Mouse (Mus musculus) limb, embryonic 12.5 days (tissue): Measurements from ENCODE around the gene Pamr1. TPM values are rescaled to one million over a fixed set of nuclear protein-coding genes. Genes with fewer than 3 reads are reported as not detected.

ENCODE experiments used
- ATAC-seq: fragments of 200-750 bp; cut with Nextera tagmentation; 2 replicates; pipeline ENCODE4 v1.8.0; 2017; ENCODE audit warnings: low read depth, moderate TSS enrichment; ENCODE audit not compliant: insufficient number of reproducible peaks, insufficient read depth, low FRiP score, low TSS enrichment
- H3K27ac ChIP-seq: fragments of 300-500 bp; sonication (generic); 2 replicates; pipeline ENCODE4 v1.5.1; 2016; ENCODE audit warnings: mild to moderate bottlenecking, moderate library complexity
- H3K27me3 ChIP-seq: fragments of 300-500 bp; sonication (generic); 2 replicates; pipeline ENCODE4 v1.6.1; 2016; ENCODE audit warnings: mild to moderate bottlenecking, moderate library complexity
- H3K36me3 ChIP-seq: fragments of 300-500 bp; sonication (generic); 2 replicates; pipeline ENCODE4 v1.6.1; 2016; ENCODE audit warnings: mild to moderate bottlenecking, moderate library complexity
- H3K4me1 ChIP-seq: fragments of 300-500 bp; sonication (generic); replicated peaks from 2 replicates; pipeline ENCODE4 v1.6.1; 2016
- H3K4me2 ChIP-seq: fragments of 300-500 bp; sonication (generic); 2 replicates; pipeline ENCODE4 v1.6.1; 2016; ENCODE audit warnings: mild to moderate bottlenecking, moderate library complexity
- H3K4me3 ChIP-seq: fragments of 300-500 bp; sonication (generic); replicated peaks from 2 replicates; pipeline ENCODE4 v1.5.1; 2016; ENCODE audit warnings: mild to moderate bottlenecking
- H3K9ac ChIP-seq: fragments of 300-500 bp; sonication (generic); replicated peaks from 2 replicates; pipeline ENCODE4 v1.6.1; 2016; ENCODE audit warnings: mild to moderate bottlenecking, moderate library complexity
- H3K9me3 ChIP-seq: fragments of 300-500 bp; sonication (generic); 2 replicates; pipeline ENCODE4 v1.6.1; 2016; ENCODE audit warnings: mild to moderate bottlenecking, moderate library complexity
- WGBS: fragments of 180-500 bp; shearing (Covaris S2); methylation state at CpG from one replicate; pipeline ENCODE4 v1.1.7; 2016; 5-methylcytosine and 5-hydroxymethylcytosine counted together
- polyA plus RNA-seq: library from polyadenylated mRNA; unstranded; fragments of >200 nt; fragmentation: Nextera tagmentation; extraction: Ambion mirVana; gene quantifications from 2 replicates; pipeline ENCODE4 v1.2.1, GENCODE M21; 2016

The Pamr1 gene
- polyA plus RNA-seq: 18.8 and 20.6 TPM in 2 replicates

DNA sequence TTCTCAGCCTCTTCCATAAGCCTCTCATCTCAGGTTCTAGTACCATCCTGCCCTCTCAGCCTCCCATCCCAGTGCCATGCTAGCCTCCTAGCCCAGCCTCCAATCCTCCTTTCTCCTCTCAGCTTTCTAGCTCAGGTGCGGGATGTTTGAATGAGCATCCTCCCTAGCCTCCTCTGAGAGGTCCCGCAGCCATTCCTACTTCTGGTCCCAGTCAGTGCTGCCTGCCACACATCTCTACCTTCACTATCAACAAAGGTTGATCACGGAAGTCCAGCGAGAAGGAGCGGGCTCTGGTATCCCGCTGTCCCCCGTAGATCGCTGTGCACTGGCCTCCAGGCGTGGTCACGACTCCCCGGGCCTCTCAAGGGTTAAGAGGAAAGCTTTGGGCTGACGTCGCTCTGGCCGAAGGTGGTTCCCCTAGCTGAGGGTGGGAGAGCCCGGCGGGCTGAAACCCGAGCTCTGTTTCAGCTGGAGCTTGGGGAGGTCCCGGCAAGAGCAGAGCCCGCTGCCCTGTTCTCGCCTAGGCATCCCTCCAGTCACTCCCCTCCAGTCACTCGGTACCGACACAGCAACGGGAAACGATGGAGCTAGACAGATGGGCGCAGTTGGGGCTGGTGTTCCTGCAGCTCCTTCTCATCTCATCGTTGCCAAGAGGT lies at the start of gene Pamr1:
TSS of gene Pamr1 (plus strand) at position 402 of the 656 bp plus-strand sequence.
- peaks cover 25% of the 10 kb centered on the region for H3K27me3 ChIP-seq
- peaks cover 40% of the 10 kb centered on the region for H3K4me1 ChIP-seq
- H3K36me3 ChIP-seq: no peaks in the 10 kb centered on the region
- H3K9ac ChIP-seq: peak within 1 kb of the TSS; percentile 51; the same call in 1 of the 2 replicates
- H3K27ac ChIP-seq: no peak within 1 kb of the TSS
- peak within 1 kb of the TSS; percentile 68 for H3K4me2 ChIP-seq
- 1% methylated on average over 26 of the region's 26 CpGs for WGBS
- H3K9me3 ChIP-seq: no peaks in the 10 kb centered on the region
- ATAC-seq: peak; percentile 85
- peak within 1 kb of the TSS; percentile 42 for H3K4me3 ChIP-seq

DNA sequence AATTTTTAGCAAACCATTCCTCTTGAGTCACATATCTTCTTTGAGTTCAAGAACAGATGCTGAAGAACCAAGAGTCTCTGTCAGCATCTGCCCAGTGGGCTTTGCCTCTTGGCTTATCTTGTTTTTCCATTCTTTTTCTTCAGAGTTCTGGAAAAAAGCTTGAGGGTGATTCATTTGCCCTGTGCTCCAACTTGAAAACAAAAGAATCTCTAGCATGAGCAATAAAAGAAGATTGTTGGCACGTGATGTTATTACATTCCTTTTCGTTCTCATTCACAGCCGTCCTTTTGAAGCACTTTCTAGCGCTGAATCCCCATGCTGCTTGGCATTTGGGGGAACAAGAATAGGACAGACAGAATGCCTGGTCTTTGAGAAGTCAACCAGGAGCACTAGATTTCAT lies 42.2 kb upstream of the Pamr1 start:
- H3K4me3 ChIP-seq: no peak overlapping the region
- no peaks in the 10 kb centered on the region for H3K36me3 ChIP-seq
- 48% methylated on average over 4 of the region's 4 CpGs for WGBS
- H3K4me1 ChIP-seq: 0 out of 2 replicates have a peak, but pooled peaks cover 4% of the 10 kb centered on the region
- H3K9ac ChIP-seq: no peak overlapping the region
- H3K27ac ChIP-seq: no peak overlapping the region
- ATAC-seq: no peak
- H3K27me3 ChIP-seq: no peaks in the 10 kb centered on the region
- no peak overlapping the region for H3K4me2 ChIP-seq
- H3K9me3 ChIP-seq: no peaks in the 10 kb centered on the region

GRCm38 (mm10) chr2:102508154-102508553 lies 41.7 kb upstream of the Pamr1 start:
- H3K4me3 ChIP-seq: no peak overlapping the region
- no peak overlapping the region for H3K27ac ChIP-seq
- no peak overlapping the region for H3K9ac ChIP-seq
- 0 out of 2 replicates have a peak, but pooled peaks cover 4% of the 10 kb centered on the region for H3K4me1 ChIP-seq
- H3K9me3 ChIP-seq: 0 out of 2 replicates have a peak, but pooled peaks cover 2% of the 10 kb centered on the region
- no peaks in the 10 kb centered on the region for H3K36me3 ChIP-seq
- WGBS: 11% methylated on average over 1 of the region's 1 CpGs
- no peak overlapping the region for H3K4me2 ChIP-seq
- ATAC-seq: no peak
- H3K27me3 ChIP-seq: no peaks in the 10 kb centered on the region

DNA sequence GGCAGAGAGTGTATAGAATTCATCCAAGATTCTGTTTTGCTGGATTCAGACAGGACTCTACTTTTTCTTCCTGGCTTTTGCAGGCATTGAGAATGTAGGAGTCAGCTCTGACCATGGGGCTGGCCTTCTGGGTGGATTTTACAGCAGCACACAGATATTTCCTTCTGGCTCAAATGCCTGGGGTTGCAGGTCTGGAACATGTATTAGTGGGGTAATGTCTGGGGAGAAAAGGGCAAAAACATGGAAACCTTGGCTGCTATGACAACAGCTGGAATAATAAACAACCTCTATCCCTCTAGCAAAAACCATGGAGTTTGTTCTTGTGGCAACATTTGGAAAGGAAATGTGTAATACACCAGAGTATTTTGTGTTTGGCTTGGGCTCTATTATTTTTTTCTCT lies 29.9 kb upstream of the Pamr1 start:
- H3K9ac ChIP-seq: no peak overlapping the region
- H3K4me3 ChIP-seq: no peak overlapping the region
- H3K27ac ChIP-seq: no peak overlapping the region
- no peak overlapping the region for H3K4me2 ChIP-seq
- peaks cover 5% of the 10 kb centered on the region; the same call in 1 of the 2 replicates for H3K4me1 ChIP-seq
- H3K27me3 ChIP-seq: no peaks in the 10 kb centered on the region
- H3K9me3 ChIP-seq: no peaks in the 10 kb centered on the region
- no peak for ATAC-seq
- no peaks in the 10 kb centered on the region for H3K36me3 ChIP-seq

DNA sequence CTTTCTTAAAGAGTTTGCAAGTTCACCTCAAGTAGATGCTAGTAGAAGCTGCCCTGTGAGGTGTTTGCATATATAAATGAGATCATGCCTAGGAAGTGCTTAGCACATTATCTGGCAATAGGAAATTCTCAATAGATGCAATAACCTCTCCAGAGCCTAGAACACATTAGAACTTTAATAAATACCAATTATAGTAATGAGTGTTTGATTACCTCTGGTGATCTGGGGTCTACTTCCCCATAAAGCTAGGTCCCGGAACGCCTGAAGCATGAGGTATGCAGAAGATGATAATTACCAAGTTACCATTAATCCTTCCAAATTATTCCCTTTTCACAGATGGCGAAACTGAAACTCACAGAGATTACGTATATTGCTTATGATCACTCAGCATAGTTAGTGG lies 22.2 kb upstream of the Pamr1 start:
- H3K4me2 ChIP-seq: no peak overlapping the region
- no peaks in the 10 kb centered on the region for H3K36me3 ChIP-seq
- H3K9me3 ChIP-seq: no peaks in the 10 kb centered on the region
- WGBS: 74% methylated on average over 4 of the region's 4 CpGs
- H3K9ac ChIP-seq: no peak overlapping the region
- no peak for ATAC-seq
- no peaks in the 10 kb centered on the region for H3K4me1 ChIP-seq
- peaks cover 4% of the 10 kb centered on the region; the same call in 1 of the 2 replicates for H3K27me3 ChIP-seq
- no peak overlapping the region for H3K4me3 ChIP-seq
- no peak overlapping the region for H3K27ac ChIP-seq

- Histone ChIP-seq H3K27ac (no peak overlapping the region), H3K4me1 (peaks cover 3% of the 10 kb centered on the region; the same call in 1 of the 2 replicates), H3K4me2 (no peak overlapping the region), H3K27me3 (peaks cover 8% of the 10 kb centered on the region), H3K9ac (no peak overlapping the region), H3K9me3 (no peaks in the 10 kb centered on the region), H3K36me3 (no peaks in the 10 kb centered on the region), H3K4me3 (no peak overlapping the region)
- 69% methylated on average over 4 of the region's 4 CpGs for WGBS
- no peak for ATAC-seq
Observed at GRCm38 (mm10) chr2:102533437-102533836, 16.4 kb upstream of the Pamr1 start.

GRCm38 (mm10) chr2:102536766-102537165 lies 13.0 kb upstream of the Pamr1 start:
- H3K4me1 ChIP-seq: peaks cover 30% of the 10 kb centered on the region
- no peak overlapping the region for H3K4me2 ChIP-seq
- no peaks in the 10 kb centered on the region for H3K9me3 ChIP-seq
- ATAC-seq: no peak
- no peak overlapping the region for H3K4me3 ChIP-seq
- H3K36me3 ChIP-seq: no peaks in the 10 kb centered on the region
- no peak overlapping the region for H3K27ac ChIP-seq
- peaks cover 19% of the 10 kb centered on the region for H3K27me3 ChIP-seq
- WGBS: 78% methylated on average over 3 of the region's 3 CpGs
- H3K9ac ChIP-seq: no peak overlapping the region

DNA sequence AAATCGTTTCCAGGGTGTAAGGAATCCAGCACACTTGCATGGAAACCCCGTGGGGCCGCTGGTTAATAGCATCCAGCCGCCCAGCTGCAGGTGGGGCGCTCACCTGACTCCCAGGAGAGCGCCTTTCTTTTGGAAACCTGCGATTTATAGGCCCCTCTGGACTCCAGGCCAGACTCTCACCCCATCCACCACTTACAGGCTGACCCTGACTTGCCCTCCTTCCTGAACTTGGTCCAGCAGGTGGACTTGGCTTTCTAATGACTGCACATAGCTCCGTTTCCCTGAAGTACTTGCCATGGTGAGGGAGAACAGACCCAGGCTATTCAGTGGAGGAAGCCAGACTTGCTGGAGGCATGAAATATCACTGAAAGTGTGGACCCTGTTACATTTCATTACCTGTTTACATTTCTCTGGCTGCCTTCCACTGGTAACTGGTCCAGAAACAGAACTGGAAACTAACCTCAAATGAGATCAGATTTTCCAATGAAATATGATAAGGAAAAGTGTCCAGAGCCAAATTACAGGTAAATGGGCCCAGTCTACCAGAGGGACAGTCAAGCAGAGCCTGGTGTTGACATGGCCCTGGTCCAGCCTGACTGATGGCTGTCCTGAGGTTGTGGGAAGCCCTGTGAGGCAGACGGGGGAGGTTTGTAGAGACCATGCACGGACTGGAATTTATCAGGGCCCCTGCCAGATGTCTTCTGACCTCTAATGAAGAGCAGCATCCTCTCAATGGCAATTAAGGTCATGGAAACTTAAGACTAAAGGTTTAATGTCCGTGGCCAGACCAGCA lies 9.2 kb upstream of the Pamr1 start:
- no peak overlapping the region for H3K4me3 ChIP-seq
- H3K27ac ChIP-seq: peak overlapping the region; percentile 67
- H3K9me3 ChIP-seq: no peaks in the 10 kb centered on the region
- H3K36me3 ChIP-seq: no peaks in the 10 kb centered on the region
- ATAC-seq: peak; percentile 77
- H3K4me1 ChIP-seq: peaks cover 42% of the 10 kb centered on the region
- H3K27me3 ChIP-seq: peaks cover 28% of the 10 kb centered on the region
- no peak overlapping the region for H3K9ac ChIP-seq
- 16% methylated on average over 11 of the region's 11 CpGs for WGBS
- H3K4me2 ChIP-seq: peak overlapping the region; percentile 19

DNA sequence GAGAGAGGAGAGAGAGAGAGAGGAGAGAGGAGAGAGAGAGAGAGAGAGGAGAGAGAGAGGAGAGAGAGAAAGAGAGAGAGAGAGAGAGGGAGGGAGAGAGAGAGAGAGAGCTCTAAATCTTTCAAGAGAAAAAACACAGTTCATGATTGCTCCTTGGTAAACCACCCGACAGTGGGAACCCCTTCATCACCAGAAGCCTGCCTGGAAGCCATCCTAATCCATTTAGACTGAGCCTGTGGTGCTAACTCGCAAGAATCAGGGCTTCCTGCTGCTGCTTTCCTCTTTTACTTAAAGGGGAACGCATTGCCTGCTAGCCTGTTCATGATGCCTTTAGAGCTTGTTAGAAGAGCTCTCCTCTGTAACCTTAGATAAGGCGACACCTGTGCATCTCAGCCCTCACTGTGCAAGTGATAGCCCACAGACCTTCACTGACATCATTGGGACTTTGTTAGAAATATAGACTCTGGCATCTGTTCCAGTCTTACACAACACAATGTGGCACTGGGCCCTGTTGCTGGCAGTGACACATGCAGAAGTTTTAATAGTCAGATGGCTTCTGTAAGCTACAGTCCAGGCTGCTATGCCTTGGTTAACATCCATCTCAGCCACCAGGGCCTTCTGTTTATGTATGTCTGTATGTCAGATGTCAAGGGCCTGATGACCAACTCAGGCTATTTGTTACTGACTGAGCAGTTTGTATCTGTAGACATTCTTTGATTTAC lies 8.2 kb upstream of the Pamr1 start:
- H3K4me1 ChIP-seq: peaks cover 42% of the 10 kb centered on the region
- no peak overlapping the region for H3K4me2 ChIP-seq
- H3K4me3 ChIP-seq: no peak overlapping the region
- H3K27me3 ChIP-seq: peaks cover 28% of the 10 kb centered on the region
- no peak for ATAC-seq
- WGBS: 24% methylated on average over 4 of the region's 4 CpGs
- H3K36me3 ChIP-seq: no peaks in the 10 kb centered on the region
- H3K9me3 ChIP-seq: no peaks in the 10 kb centered on the region
- no peak overlapping the region for H3K9ac ChIP-seq
- H3K27ac ChIP-seq: no peak overlapping the region

GRCm38 (mm10) chr2:102543961-102544719 lies 5.7 kb upstream of the Pamr1 start:
- H3K4me3 ChIP-seq: no peak overlapping the region
- no peaks in the 10 kb centered on the region for H3K9me3 ChIP-seq
- whole genome bisulfite sequencing: 29% methylated on average over 6 of the region's 6 CpGs
- no peak overlapping the region for H3K4me2 ChIP-seq
- peak overlapping the region; percentile 71 for H3K27ac ChIP-seq
- peak; percentile 63 for ATAC-seq
- no peak overlapping the region for H3K9ac ChIP-seq
- H3K27me3 ChIP-seq: peaks cover 21% of the 10 kb centered on the region
- H3K4me1 ChIP-seq: peaks cover 42% of the 10 kb centered on the region
- no peaks in the 10 kb centered on the region for H3K36me3 ChIP-seq
